Mouse (Mus musculus) hindbrain, embryonic 10.5 days (tissue): ENCODE data around the gene Tagln2. TPM values are rescaled to one million over a fixed set of nuclear protein-coding genes. Genes with fewer than 3 reads are reported as not detected.

Source experiments
- DNase-seq: peaks from one replicate; pipeline ENCODE4 v3.0.0-alpha.2; 2017; ENCODE audit warnings: low spot score
- H3K27ac ChIP-seq: fragments of 300-500 bp; sonication (generic); 2 replicates; pipeline ENCODE4 v1.5.1; 2016; ENCODE audit warnings: mild to moderate bottlenecking, moderate library complexity
- H3K27me3 ChIP-seq: fragments of 300-500 bp; sonication (generic); 2 replicates; pipeline ENCODE4 v1.6.1; 2016; ENCODE audit warnings: mild to moderate bottlenecking; ENCODE audit not compliant: poor library complexity, insufficient read depth, severe bottlenecking
- H3K36me3 ChIP-seq: fragments of 300-500 bp; sonication (generic); 2 replicates; pipeline ENCODE4 v1.6.1; 2016; ENCODE audit warnings: mild to moderate bottlenecking, moderate library complexity
- H3K4me1 ChIP-seq: fragments of 300-500 bp; sonication (generic); replicated peaks from 2 replicates; pipeline ENCODE4 v1.6.1; 2016; ENCODE audit warnings: mild to moderate bottlenecking
- H3K4me3 ChIP-seq: fragments of 300-500 bp; sonication (generic); 2 replicates; pipeline ENCODE4 v1.5.1; 2016; ENCODE audit warnings: mild to moderate bottlenecking, moderate library complexity
- H3K9me3 ChIP-seq: fragments of 300-500 bp; sonication (generic); 2 replicates; pipeline ENCODE4 v1.6.1; 2016; ENCODE audit warnings: mild to moderate bottlenecking, moderate library complexity
- WGBS: fragments of 180-500 bp; shearing (Covaris S2); methylation state at CpG from one replicate; pipeline ENCODE4 v1.1.7; 2016; 5-methylcytosine and 5-hydroxymethylcytosine counted together
- polyA plus RNA-seq: library from polyadenylated mRNA; unstranded; fragments of >200 nt; fragmentation: Nextera tagmentation; extraction: Ambion mirVana; gene quantifications from 2 replicates; pipeline ENCODE4 v1.2.1, GENCODE M21; 2016

Gene Tagln2
- polyA plus RNA-seq, 1 experiment from 2014 or later, result 73.3 TPM

GRCm38 (mm10) chr1:172500451-172501370 lies 864 bp downstream of the Tagln2 start:
- under 1% methylated on average over 56 of the region's 56 CpGs for WGBS
- Histone ChIP-seq H3K36me3 (peaks cover 38% of the 10 kb centered on the region), H3K4me1 (peaks cover 59% of the 10 kb centered on the region), H3K4me3 (peak overlapping the region; percentile 56), H3K27me3 (peaks cover 89% of the 10 kb centered on the region), H3K27ac (peak overlapping the region; percentile 81), H3K9me3 (no peaks in the 10 kb centered on the region)
- peak; percentile 55 for DNase-seq

DNA sequence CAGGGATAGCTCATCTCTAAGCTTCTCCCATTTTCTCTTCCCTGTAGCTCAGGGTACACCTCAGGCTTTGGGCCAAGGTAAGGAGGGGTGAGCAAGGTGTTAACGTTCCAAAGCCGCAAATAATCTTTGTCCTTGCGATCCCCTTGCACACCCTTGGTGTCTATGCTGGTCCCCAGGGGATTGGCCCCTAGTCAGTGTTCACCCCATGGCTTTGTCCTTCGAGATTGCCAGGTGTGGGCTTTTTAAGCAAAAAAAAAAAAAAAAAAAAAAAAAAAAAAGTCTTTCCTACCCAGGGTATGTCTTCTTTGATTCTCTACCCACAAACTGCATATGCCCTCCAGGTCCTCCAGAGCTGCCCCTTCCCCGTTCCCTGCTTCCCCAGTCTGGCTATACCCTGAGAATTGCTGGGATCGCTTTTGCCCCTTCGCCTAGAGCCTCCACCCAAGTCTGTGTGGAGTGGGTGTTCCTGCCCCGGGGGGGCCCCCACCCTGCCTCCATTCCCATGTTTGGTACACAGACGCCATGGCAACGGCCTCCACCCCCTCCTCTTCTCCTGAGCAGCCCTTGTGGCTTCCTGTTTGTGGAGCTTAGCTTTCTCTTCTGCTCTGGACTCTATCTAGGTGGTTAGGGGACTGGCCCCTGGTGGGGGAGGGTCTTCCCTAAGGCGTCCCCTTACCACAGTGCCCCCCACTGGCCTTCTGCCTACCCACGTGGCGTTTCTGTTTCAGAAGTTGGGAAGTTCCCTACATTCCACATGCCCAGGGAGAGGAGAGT lies 1.7 kb downstream of the Tagln2 start:
- H3K36me3 ChIP-seq, result peaks cover 30% of the 10 kb centered on the region
- peaks cover 59% of the 10 kb centered on the region for H3K4me1 ChIP-seq
- 30% methylated on average over 13 of the region's 13 CpGs for WGBS
- peak; percentile 38 for DNase-seq
- peak overlapping the region; percentile 81 for H3K27ac ChIP-seq
- peaks cover 90% of the 10 kb centered on the region for H3K27me3 ChIP-seq
- no peaks in the 10 kb centered on the region for H3K9me3 ChIP-seq
- peak overlapping the region; percentile 56 for H3K4me3 ChIP-seq

GRCm38 (mm10) chr1:172502145-172503110 lies 2.6 kb downstream of the Tagln2 start:
- 33% methylated on average over 13 of the region's 13 CpGs for WGBS

GRCm38 (mm10) chr1:172503111-172503997 lies 3.5 kb downstream of the Tagln2 start:
- Histone ChIP-seq H3K27ac (peak overlapping the region; percentile 63), H3K9me3 (no peaks in the 10 kb centered on the region), H3K36me3 (peaks cover 12% of the 10 kb centered on the region), H3K4me1 (peaks cover 62% of the 10 kb centered on the region), H3K27me3 (peaks cover 85% of the 10 kb centered on the region), H3K4me3 (0 out of 2 replicates have a peak overlapping the region, but pooled peaks have one; percentile 10)
- WGBS, result 54% methylated on average over 14 of the region's 14 CpGs
- DNase-seq, result no peak

More at GRCm38 (mm10) chr1:172502145-172503110, 2.6 kb downstream of the Tagln2 start:
- DNase-seq, result peak; percentile 30
- peak overlapping the region; percentile 56; the same call in 1 of the 2 replicates for H3K4me3 ChIP-seq
- H3K27me3 ChIP-seq, result peaks cover 93% of the 10 kb centered on the region
- H3K27ac ChIP-seq, result peak overlapping the region; percentile 63
- peaks cover 21% of the 10 kb centered on the region for H3K36me3 ChIP-seq
- H3K4me1 ChIP-seq, result peaks cover 59% of the 10 kb centered on the region
- H3K9me3 ChIP-seq, result no peaks in the 10 kb centered on the region

GRCm38 (mm10) chr1:172504756-172505155 lies 4.9 kb downstream of the Tagln2 start:
- H3K27me3 ChIP-seq, result peaks cover 75% of the 10 kb centered on the region
- WGBS, result 83% methylated on average over 8 of the region's 8 CpGs
- H3K4me1 ChIP-seq, result peaks cover 58% of the 10 kb centered on the region

DNA sequence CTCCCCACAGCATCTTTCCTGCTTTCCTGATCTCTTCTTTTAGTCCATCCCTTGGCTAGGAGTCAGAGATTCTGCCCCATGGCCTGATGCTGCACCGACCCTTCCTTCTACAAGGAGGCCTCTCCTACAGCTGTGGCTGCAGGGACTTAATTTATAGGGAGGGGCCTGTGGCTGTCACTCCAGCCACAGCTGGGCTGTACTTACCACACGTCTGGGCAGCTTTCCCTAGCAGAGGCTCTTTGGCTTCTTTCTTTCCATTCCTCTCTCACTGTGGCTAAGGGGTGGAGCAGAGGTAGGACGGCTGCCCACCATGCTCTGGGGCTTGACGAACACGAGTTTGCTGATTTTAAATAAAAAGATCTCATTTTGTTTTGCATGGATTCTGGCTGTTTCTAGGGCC lies 7.2 kb downstream of the Tagln2 start:
- H3K4me1 ChIP-seq, result peaks cover 48% of the 10 kb centered on the region
- no peak overlapping the region for H3K4me3 ChIP-seq
- H3K27me3 ChIP-seq, result peaks cover 59% of the 10 kb centered on the region
- DNase-seq, result no peak
- H3K36me3 ChIP-seq, result 0 out of 2 replicates have a peak, but pooled peaks cover 5% of the 10 kb centered on the region
- H3K9me3 ChIP-seq, result no peaks in the 10 kb centered on the region
- H3K27ac ChIP-seq, result no peak overlapping the region
- WGBS, result 65% methylated on average over 5 of the region's 5 CpGs

More at GRCm38 (mm10) chr1:172504756-172505155, 4.9 kb downstream of the Tagln2 start:
- DNase-seq, result no peak
- Histone ChIP-seq H3K4me3 (no peak overlapping the region), H3K36me3 (0 out of 2 replicates have a peak, but pooled peaks cover 5% of the 10 kb centered on the region), H3K27ac (0 out of 2 replicates have a peak overlapping the region, but pooled peaks have one; percentile 16), H3K9me3 (no peaks in the 10 kb centered on the region)

GRCm38 (mm10) chr1:172507701-172508100 lies 7.9 kb downstream of the Tagln2 start:
- 94% methylated on average over 3 of the region's 3 CpGs for whole genome bisulfite sequencing
- Histone ChIP-seq H3K4me3 (no peak overlapping the region), H3K27ac (no peak overlapping the region)

GRCm38 (mm10) chr1:172508172-172508571 lies 8.3 kb downstream of the Tagln2 start:
- Histone ChIP-seq H3K4me1 (peaks cover 44% of the 10 kb centered on the region), H3K27me3 (peaks cover 48% of the 10 kb centered on the region)
- 63% methylated on average over 2 of the region's 2 CpGs for WGBS

More at GRCm38 (mm10) chr1:172507701-172508100, 7.9 kb downstream of the Tagln2 start:
- peaks cover 52% of the 10 kb centered on the region for H3K27me3 ChIP-seq
- H3K4me1 ChIP-seq, result peaks cover 44% of the 10 kb centered on the region
- no peak for DNase-seq
- H3K9me3 ChIP-seq, result no peaks in the 10 kb centered on the region
- H3K36me3 ChIP-seq, result 0 out of 2 replicates have a peak, but pooled peaks cover 5% of the 10 kb centered on the region

GRCm38 (mm10) chr1:172509235-172509634 lies 9.4 kb downstream of the Tagln2 start:
- H3K36me3 ChIP-seq, result 0 out of 2 replicates have a peak, but pooled peaks cover 5% of the 10 kb centered on the region
- H3K27me3 ChIP-seq, result peaks cover 38% of the 10 kb centered on the region
- peaks cover 36% of the 10 kb centered on the region for H3K4me1 ChIP-seq
- no peak overlapping the region for H3K27ac ChIP-seq
- DNase-seq, result no peak
- H3K4me3 ChIP-seq, result no peak overlapping the region
- WGBS, result 78% methylated on average over 5 of the region's 5 CpGs
- no peaks in the 10 kb centered on the region for H3K9me3 ChIP-seq

More at GRCm38 (mm10) chr1:172508172-172508571, 8.3 kb downstream of the Tagln2 start:
- no peak for DNase-seq
- Histone ChIP-seq H3K36me3 (0 out of 2 replicates have a peak, but pooled peaks cover 5% of the 10 kb centered on the region), H3K4me3 (no peak overlapping the region), H3K27ac (no peak overlapping the region), H3K9me3 (no peaks in the 10 kb centered on the region)

GRCm38 (mm10) chr1:172509983-172510382 lies 10.1 kb downstream of the Tagln2 start:
- Histone ChIP-seq H3K4me1 (peaks cover 30% of the 10 kb centered on the region), H3K9me3 (no peaks in the 10 kb centered on the region), H3K27ac (no peak overlapping the region), H3K27me3 (peaks cover 32% of the 10 kb centered on the region), H3K36me3 (0 out of 2 replicates have a peak, but pooled peaks cover 4% of the 10 kb centered on the region), H3K4me3 (no peak overlapping the region)
- no peak for DNase-seq
- WGBS, result 46% methylated on average over 8 of the region's 8 CpGs
